Mouse (Mus musculus): ENCODE data around the gene Ptp4a2.
"Not testable (repeated sequence)": the region's sequence is repeated elsewhere in the genome, so short reads cannot be mapped to it uniquely, and the experiment has no call there.

Ptp4a2 gene

GRCm38 (mm10) chr4:129882555-129883293 is 71.7 kb downstream of the Ptp4a2 start:
- peak; percentile 55 for DNase-seq (ENCODE audit: low read depth, low spot score)

DNA sequence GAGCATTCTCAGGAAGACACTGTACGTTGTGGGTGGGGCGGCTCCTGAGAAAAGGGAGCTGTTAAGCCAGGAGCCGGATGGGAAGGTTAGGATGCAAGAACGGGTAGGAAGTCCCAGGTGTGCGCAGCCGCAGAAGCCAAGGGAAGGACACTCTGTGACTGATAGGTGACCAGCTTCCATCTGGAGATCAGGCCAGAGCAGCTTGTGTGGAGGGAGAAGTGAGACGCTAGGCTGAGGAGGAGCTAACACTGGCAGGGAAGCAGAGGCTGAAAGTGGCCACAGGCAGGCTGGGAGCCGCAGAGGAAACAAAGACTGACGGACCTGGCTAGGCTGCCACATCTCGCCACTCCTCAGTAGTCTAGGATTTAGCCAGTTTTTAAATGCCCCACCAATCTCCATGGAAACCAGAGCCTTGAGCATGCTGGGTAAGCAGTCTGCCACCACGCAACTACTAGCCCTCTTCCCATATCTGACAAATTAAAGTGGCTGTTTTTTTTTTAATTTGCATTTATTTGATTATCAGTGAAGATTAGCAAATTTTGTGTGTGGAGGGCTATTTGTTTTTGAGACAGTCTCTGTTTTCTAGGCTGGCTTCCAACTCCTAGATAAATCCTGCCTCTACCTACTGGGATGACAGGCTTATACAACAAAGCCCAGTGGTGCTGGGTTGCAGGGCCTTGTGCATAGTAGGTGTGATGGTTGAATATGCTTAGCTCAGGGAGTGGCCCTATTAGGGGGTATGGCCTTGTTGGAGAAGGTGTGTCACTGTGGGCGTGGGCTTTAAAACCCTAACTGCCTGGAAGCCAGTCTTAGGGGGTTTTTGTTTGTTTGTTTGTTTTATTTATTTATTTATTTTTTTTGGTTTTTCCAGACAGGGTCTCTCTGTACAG is 73.3 kb downstream of the Ptp4a2 start:
- DNase-seq (ENCODE audit: low read depth, low spot score), result peak; percentile 51

- DNase-seq (ENCODE audit: low read depth, low spot score), result no peak
Observed at GRCm38 (mm10) chr4:129889661-129890060, 78.6 kb downstream of the Ptp4a2 start.

- no peak for DNase-seq (ENCODE audit: low read depth, low spot score)
Observed at GRCm38 (mm10) chr4:129890094-129890493, 79.1 kb downstream of the Ptp4a2 start.

GRCm38 (mm10) chr4:129894861-129895260 is 83.8 kb downstream of the Ptp4a2 start:
- DNase-seq (ENCODE audit: low read depth, low spot score), result no peak

- not testable (repeated sequence) for DNase-seq (ENCODE audit: low read depth, low spot score)
Observed at GRCm38 (mm10) chr4:129898815-129899214, 87.8 kb downstream of the Ptp4a2 start.
